Mouse (Mus musculus) forebrain, embryonic 12.5 days (tissue): Measurements from ENCODE around the gene Hmgcs2. TPM values are rescaled to one million over a fixed set of nuclear protein-coding genes. Genes with fewer than 3 reads are reported as not detected.

Source experiments
- ATAC-seq: fragments of 200-750 bp; cut with Nextera tagmentation; 2 replicates; pipeline ENCODE4 v1.8.0; 2017; ENCODE audit warnings: moderate TSS enrichment; ENCODE audit not compliant: low FRiP score
- H3K27ac ChIP-seq: fragments of 300-500 bp; sonication (generic); 2 replicates; pipeline ENCODE4 v1.5.1; 2016; ENCODE audit warnings: mild to moderate bottlenecking
- H3K27me3 ChIP-seq: fragments of 300-500 bp; sonication (generic); 2 replicates; pipeline ENCODE4 v1.6.1; 2016; ENCODE audit warnings: mild to moderate bottlenecking
- H3K36me3 ChIP-seq: fragments of 300-500 bp; sonication (generic); replicated peaks from 2 replicates; pipeline ENCODE4 v1.6.1; 2016; ENCODE audit warnings: mild to moderate bottlenecking
- H3K4me1 ChIP-seq: fragments of 300-500 bp; sonication (generic); 2 replicates; pipeline ENCODE4 v1.6.1; 2016
- H3K4me2 ChIP-seq: fragments of 300-500 bp; sonication (generic); 2 replicates; pipeline ENCODE4 v1.6.1; 2016; ENCODE audit warnings: mild to moderate bottlenecking, moderate library complexity
- H3K4me3 ChIP-seq: fragments of 300-500 bp; sonication (generic); replicated peaks from 2 replicates; pipeline ENCODE4 v1.5.1; 2016; ENCODE audit warnings: mild to moderate bottlenecking
- H3K9ac ChIP-seq: fragments of 300-500 bp; sonication (generic); 2 replicates; pipeline ENCODE4 v1.6.1; 2016; ENCODE audit warnings: mild to moderate bottlenecking
- H3K9me3 ChIP-seq: fragments of 300-500 bp; sonication (generic); 2 replicates; pipeline ENCODE4 v1.6.1; 2016
- WGBS: fragments of 180-500 bp; shearing (Covaris S2); methylation state at CpG from one replicate; pipeline ENCODE4 v1.1.7; 2016; 5-methylcytosine and 5-hydroxymethylcytosine counted together
- polyA plus RNA-seq: library from polyadenylated mRNA; unstranded; fragments of >200 nt; fragmentation: Nextera tagmentation; extraction: Ambion mirVana; gene quantifications from 2 replicates; pipeline ENCODE4 v1.2.1, GENCODE M21; 2016

The Hmgcs2 gene
- 0.94 and 1.3 TPM in 2 replicates for polyA plus RNA-seq

DNA sequence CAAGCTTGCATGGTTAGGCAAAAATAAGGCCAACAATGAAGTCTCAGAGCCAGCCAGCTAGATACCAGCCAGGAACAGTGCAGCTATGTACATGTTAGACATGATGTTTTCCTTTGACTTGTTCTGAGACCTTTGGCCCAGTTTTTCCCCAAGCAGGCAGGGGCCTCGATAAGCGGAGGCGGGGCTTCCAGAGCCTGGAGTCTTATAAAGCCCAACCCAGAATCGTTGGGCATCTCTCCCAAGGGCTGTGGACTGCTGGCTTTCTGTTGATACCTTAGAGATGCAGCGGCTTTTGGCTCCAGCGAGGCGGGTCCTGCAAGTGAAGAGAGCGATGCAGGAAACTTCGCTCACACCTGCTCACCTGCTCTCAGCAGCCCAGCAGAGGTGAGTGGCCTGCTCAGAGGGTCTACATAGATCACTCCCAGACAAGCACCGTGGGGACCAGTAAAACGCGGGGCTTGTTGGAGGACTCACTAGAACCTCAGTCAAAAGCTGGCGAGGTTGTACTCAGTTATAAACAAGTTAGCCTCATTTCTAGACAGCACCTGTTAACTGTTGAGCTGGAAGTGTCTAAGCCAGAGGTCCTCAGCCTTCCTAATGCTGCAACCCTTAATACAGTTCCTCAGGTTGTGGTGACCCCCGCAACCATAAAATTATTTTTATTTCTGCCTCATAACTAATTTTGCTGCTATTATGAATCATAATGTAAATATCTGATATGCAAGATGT lies at the start of gene Hmgcs2:
Gene Hmgcs2 (plus strand): TSS at position 232 of the 729 bp plus-strand sequence.
- 60% methylated on average over 14 of the region's 14 CpGs for WGBS
- Histone ChIP-seq H3K27ac (no peak within 1 kb of the TSS), H3K9me3 (no peaks in the 10 kb centered on the region), H3K36me3 (no peaks in the 10 kb centered on the region), H3K27me3 (no peaks in the 10 kb centered on the region), H3K9ac (no peak within 1 kb of the TSS), H3K4me1 (peaks cover 5% of the 10 kb centered on the region; the same call in 1 of the 2 replicates), H3K4me3 (no peak within 1 kb of the TSS), H3K4me2 (no peak within 1 kb of the TSS)
- ATAC-seq: peak; percentile 30; the same call in 1 of the 2 replicates

DNA sequence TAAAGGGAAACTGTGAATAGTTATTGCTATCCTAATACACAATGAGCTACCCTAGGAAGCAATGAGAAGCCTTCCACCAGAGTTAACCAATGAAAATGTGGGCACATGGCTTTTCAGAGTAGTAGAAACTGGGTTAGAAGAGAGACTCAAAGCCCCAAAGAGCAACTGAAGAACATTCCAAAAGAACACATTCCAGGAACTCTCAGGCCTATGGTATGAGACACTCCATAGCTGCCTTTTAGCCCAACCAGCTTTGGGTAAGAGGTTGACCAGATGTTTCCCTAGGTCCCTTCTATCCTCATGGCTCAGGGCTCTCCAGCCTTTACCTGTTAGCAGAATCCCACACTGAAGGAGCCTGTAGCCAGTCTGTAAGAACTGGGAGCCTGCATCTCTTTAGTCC lies 46.7 kb upstream of the Hmgcs2 start:
- ATAC-seq: no peak
- H3K4me1 ChIP-seq: no peaks in the 10 kb centered on the region; the same call in 1 of the 2 replicates
- no peaks in the 10 kb centered on the region for H3K27me3 ChIP-seq
- H3K9me3 ChIP-seq: no peaks in the 10 kb centered on the region
- no peak overlapping the region for H3K4me3 ChIP-seq
- H3K9ac ChIP-seq: no peak overlapping the region
- no peak overlapping the region for H3K4me2 ChIP-seq
- H3K36me3 ChIP-seq: no peaks in the 10 kb centered on the region
- H3K27ac ChIP-seq: no peak overlapping the region

DNA sequence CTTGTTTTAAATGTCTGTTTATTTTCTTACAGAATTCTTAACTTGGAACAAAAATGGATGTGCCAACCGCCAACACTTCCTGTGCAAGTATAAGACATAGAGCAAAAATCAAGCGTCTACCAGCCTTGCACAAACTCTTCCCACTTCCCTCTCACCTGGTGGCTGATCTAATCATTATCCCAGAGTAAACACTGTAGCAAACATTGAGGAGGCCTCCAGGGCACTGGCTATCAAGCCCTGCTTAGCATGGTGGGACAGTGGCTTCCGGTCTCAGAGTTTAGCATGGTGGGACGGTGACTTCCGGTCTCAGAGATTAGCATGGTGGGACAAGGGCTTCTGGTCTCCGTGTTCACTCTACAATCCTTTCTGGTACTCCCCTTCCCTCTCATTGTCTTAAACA lies 44.0 kb upstream of the Hmgcs2 start:
- Histone ChIP-seq H3K36me3 (no peaks in the 10 kb centered on the region), H3K27me3 (no peaks in the 10 kb centered on the region; the same call in 1 of the 2 replicates), H3K4me3 (no peak overlapping the region), H3K9me3 (no peaks in the 10 kb centered on the region), H3K4me1 (no peaks in the 10 kb centered on the region; the same call in 1 of the 2 replicates), H3K9ac (no peak overlapping the region), H3K4me2 (no peak overlapping the region), H3K27ac (no peak overlapping the region)
- no peak for ATAC-seq
- 95% methylated on average over 6 of the region's 6 CpGs for WGBS

DNA sequence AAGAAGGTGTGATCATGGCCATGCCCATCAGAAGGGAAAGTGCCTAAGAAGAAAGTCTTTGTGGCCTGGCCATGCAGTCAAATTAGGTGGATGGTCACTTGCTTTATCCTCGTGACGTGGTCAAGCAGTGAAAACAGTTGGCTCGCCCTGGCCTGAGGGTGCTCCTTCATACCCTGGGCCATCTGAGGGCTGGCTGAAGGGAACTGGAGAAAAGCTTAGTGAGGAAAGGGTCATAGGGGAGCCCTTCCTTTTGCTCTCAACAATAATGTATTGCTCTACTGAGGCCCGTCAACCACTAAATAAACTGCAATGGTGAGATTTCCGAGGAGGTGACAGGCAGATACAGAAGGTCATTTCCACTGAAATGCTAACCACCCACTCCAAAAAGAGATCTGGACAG lies 43.0 kb upstream of the Hmgcs2 start:
- Histone ChIP-seq H3K4me3 (no peak overlapping the region), H3K4me1 (no peaks in the 10 kb centered on the region; the same call in 1 of the 2 replicates), H3K4me2 (no peak overlapping the region), H3K9me3 (no peaks in the 10 kb centered on the region), H3K27me3 (no peaks in the 10 kb centered on the region; the same call in 1 of the 2 replicates), H3K9ac (no peak overlapping the region), H3K36me3 (no peaks in the 10 kb centered on the region), H3K27ac (no peak overlapping the region)
- 80% methylated on average over 5 of the region's 5 CpGs for WGBS
- no peak for ATAC-seq

DNA sequence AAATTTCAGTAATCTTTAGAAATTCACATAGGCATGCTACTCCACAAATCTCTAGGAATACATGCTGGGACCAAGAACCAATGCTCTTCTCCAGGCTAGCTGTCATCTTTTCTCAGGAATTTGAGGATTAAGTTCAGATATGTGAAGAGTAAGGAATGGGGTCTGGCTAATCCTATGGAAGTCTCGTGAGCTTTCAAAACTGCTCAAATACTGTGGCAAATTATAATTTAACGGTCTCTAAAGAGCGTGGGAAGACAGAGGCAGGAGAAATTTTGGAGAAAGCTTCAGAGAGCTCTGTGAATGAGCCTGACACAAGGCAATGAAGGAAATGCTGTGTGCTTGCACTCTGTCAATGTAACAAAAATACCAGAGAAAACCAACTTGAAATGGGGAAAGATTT lies 42.1 kb upstream of the Hmgcs2 start:
- WGBS: 78% methylated on average over 3 of the region's 3 CpGs
- Histone ChIP-seq H3K36me3 (no peaks in the 10 kb centered on the region), H3K9me3 (no peaks in the 10 kb centered on the region), H3K27ac (no peak overlapping the region), H3K4me2 (no peak overlapping the region), H3K4me1 (no peaks in the 10 kb centered on the region; the same call in 1 of the 2 replicates), H3K4me3 (no peak overlapping the region), H3K27me3 (no peaks in the 10 kb centered on the region; the same call in 1 of the 2 replicates), H3K9ac (no peak overlapping the region)
- no peak for ATAC-seq

DNA sequence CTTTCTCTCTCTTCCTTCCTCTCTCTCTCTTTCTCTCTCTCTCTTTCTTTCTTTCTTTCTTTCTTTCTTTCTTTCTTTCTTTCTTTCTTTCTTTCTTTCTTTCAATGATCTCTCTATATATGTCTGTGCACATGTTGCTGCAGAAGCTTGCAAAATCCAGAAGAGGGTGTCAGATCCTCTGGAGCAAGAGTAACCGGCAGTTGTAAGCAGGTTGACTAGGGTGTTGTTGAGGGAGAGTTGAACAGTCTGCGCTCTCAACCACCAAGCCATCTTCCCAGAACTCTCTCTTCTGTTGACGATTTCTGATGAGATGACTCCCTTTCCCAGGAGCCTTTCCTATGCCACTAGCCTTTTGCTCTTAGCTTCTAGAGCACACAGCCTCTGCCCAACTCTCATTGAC lies 38.2 kb upstream of the Hmgcs2 start:
- no peak overlapping the region for H3K27ac ChIP-seq
- H3K27me3 ChIP-seq: no peaks in the 10 kb centered on the region; the same call in 1 of the 2 replicates
- H3K9me3 ChIP-seq: no peaks in the 10 kb centered on the region
- H3K4me3 ChIP-seq: no peak overlapping the region
- no peak for ATAC-seq
- peaks cover 12% of the 10 kb centered on the region for H3K4me1 ChIP-seq
- 79% methylated on average over 3 of the region's 3 CpGs for WGBS
- no peak overlapping the region for H3K9ac ChIP-seq
- H3K36me3 ChIP-seq: no peaks in the 10 kb centered on the region
- H3K4me2 ChIP-seq: no peak overlapping the region

DNA sequence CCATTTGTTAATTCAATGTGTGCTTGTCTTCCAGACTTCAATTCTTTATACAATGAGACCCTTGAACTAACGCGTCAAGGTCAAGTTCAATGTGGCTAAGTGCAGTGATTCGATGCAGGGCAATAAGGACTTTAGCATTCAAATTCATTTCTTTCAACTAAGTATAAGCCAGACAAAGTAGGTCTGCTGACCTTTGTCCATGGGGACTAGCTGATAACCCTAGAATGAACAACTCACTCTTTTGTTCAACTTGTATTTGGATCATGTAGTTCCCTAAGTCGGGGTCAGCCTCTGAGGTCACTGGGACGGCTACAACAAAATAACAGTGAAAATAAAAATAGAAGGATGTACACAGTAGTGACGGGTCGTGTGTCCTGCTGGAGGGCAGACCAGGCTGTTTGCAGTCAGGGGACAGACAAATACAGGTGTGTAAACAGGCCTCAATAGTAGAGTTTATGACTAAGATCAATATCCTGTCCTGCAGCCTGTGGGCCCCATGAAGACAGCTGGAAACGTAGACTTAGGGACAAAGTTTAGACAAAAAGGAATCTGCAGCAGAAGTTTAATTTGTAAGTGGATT lies 37.7 kb upstream of the Hmgcs2 start:
- 70% methylated on average over 8 of the region's 8 CpGs for WGBS
- H3K4me1 ChIP-seq: peaks cover 12% of the 10 kb centered on the region
- H3K4me3 ChIP-seq: no peak overlapping the region
- H3K27ac ChIP-seq: no peak overlapping the region
- H3K9me3 ChIP-seq: no peaks in the 10 kb centered on the region
- no peak for ATAC-seq
- no peaks in the 10 kb centered on the region; the same call in 1 of the 2 replicates for H3K27me3 ChIP-seq
- H3K9ac ChIP-seq: no peak overlapping the region
- no peaks in the 10 kb centered on the region for H3K36me3 ChIP-seq
- H3K4me2 ChIP-seq: no peak overlapping the region

DNA sequence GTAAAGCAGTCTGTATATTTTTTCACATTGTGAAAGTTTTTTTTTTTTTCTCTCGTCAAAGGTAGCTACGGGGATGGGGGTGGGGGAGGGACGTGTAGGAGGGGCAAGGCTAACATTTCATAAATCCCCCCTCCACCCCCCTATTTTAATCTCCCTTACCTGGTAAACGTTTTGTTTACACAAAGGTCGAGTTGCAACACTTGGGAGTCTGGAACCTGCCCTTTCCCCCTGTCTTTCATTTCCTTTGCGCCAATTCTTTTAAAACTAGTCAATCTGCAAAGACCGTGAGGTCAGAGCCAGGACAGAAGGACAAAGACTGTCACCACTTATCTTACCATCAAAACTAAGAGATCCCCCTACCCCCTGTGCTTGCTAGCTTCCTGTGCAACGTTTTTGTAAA lies 34.3 kb upstream of the Hmgcs2 start:
- WGBS: 16% methylated on average over 8 of the region's 8 CpGs
- peaks cover 12% of the 10 kb centered on the region for H3K4me1 ChIP-seq
- no peak overlapping the region for H3K27ac ChIP-seq
- ATAC-seq: no peak
- no peaks in the 10 kb centered on the region for H3K9me3 ChIP-seq
- H3K4me3 ChIP-seq: no peak overlapping the region
- no peaks in the 10 kb centered on the region for H3K36me3 ChIP-seq
- H3K9ac ChIP-seq: no peak overlapping the region
- H3K27me3 ChIP-seq: no peaks in the 10 kb centered on the region; the same call in 1 of the 2 replicates
- no peak overlapping the region for H3K4me2 ChIP-seq

DNA sequence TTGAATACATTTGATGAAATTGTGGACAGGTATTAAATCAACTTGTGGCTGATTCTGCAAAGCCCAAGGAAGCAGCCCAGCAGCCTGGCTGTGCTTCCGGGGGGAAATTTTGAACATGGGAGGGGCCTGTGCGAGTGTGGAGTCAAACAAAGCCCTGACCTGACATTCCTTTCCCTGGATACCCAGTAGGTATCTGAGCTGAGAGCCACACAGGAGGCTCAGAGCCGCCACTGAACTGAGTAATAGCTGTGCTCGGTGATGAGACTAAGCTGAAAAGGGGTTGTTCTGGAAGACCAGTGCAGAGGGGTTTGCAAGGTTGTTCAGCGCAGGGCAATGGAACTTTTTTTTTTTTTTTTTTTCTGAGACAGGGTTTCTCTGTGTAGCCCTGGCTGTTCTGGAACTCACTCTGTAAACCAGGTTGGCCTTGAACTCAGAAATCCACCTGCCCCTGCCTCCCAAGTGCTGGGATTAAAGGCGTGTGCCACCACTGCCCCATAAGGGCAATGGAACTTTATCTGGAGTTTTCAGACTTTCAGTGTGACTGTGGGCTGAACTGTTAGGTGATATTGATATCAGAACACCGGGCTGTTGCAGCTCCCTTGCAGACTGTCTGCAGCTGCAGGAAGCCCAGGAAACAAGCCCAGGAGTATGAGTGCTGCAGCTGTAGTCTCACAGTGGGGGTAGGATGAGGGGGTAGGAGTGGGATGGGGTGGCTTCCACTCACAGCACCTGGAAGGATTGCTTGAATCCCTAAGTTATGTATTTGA lies 33.1 kb upstream of the Hmgcs2 start:
- 39% methylated on average over 7 of the region's 7 CpGs for WGBS
- Histone ChIP-seq H3K9ac (no peak overlapping the region), H3K27ac (no peak overlapping the region), H3K27me3 (no peaks in the 10 kb centered on the region), H3K9me3 (no peaks in the 10 kb centered on the region), H3K36me3 (no peaks in the 10 kb centered on the region), H3K4me2 (no peak overlapping the region), H3K4me1 (peaks cover 12% of the 10 kb centered on the region), H3K4me3 (no peak overlapping the region)
- no peak for ATAC-seq

DNA sequence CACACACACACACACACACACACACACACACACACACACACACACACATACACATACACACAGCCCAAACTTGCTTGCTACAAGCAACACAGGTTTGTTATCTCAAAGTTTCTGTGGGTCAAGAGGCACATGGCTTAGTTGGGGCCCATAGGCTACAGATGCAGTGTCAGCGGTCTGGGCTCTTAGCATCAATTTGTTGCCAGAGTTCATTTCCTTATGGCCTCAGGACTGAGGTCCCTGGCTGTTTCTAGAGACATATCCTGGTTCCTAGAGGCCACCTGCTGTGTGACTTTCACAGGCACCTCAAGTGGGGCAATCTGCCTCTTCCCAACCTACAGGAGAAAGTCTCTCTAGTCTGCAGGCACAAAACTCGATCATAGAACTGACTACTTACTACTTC lies 30.9 kb upstream of the Hmgcs2 start:
- no peaks in the 10 kb centered on the region for H3K9me3 ChIP-seq
- no peaks in the 10 kb centered on the region for H3K36me3 ChIP-seq
- ATAC-seq: no peak
- H3K27me3 ChIP-seq: no peaks in the 10 kb centered on the region
- peaks cover 12% of the 10 kb centered on the region for H3K4me1 ChIP-seq
- H3K4me2 ChIP-seq: no peak overlapping the region
- no peak overlapping the region for H3K27ac ChIP-seq
- no peak overlapping the region for H3K4me3 ChIP-seq
- H3K9ac ChIP-seq: no peak overlapping the region
- WGBS: 89% methylated on average over 2 of the region's 2 CpGs

DNA sequence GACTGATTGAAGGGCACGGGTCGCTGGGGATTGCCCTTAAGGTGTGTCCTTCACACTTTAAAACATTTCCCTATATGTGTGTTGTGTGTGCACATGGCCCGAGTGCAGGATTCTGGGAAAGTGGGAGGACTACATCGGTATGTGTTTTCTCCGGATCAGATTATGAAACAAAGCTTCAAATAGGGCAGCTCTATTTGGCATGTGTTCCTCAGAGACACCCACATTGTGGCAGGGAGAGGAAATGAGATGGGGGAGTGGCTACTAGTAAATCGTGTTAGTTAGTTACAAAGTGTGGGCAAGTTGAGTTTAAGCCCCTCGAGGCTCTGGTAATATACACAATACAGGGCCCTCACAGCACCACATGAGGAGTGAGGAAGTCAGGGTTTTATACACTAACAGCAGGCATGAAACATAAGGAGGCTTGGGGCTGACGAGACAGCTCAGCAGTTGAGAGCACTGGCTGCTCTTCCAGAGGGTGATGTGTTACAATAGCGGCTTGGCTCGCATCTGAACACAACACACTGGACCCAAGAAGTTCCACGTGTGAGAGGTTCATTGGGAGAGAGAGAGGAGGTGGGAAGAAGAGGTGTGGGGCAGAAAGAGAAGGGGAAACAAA lies 30.3 kb upstream of the Hmgcs2 start:
- peaks cover 12% of the 10 kb centered on the region for H3K4me1 ChIP-seq
- H3K36me3 ChIP-seq: no peaks in the 10 kb centered on the region
- H3K27me3 ChIP-seq: no peaks in the 10 kb centered on the region
- H3K9ac ChIP-seq: no peak overlapping the region
- no peak overlapping the region for H3K4me3 ChIP-seq
- no peaks in the 10 kb centered on the region for H3K9me3 ChIP-seq
- H3K27ac ChIP-seq: no peak overlapping the region
- ATAC-seq: no peak
- H3K4me2 ChIP-seq: no peak overlapping the region
- 86% methylated on average over 11 of the region's 11 CpGs for WGBS

DNA sequence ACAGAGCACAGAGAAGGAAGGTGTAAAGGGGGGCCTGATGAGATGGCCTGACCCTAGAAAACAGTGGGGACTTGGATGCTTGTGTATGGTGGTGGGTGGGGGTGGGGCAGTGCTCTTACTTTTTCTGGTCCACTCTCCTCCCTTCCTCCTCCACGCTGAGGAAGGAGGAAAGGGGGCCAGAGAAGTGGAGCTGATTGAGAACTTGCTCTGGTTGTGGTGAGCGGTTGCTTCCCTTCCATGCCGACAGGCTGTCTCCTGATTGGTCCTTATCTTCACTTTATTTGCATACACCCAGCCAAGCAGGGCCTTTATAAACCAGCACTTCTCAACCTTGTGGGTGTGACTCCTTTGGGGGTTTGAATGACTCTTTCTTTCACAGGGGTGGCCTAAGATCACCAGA lies 26.2 kb upstream of the Hmgcs2 start:
- Histone ChIP-seq H3K9me3 (no peaks in the 10 kb centered on the region), H3K4me1 (no peaks in the 10 kb centered on the region), H3K4me2 (no peak overlapping the region), H3K27me3 (no peaks in the 10 kb centered on the region), H3K27ac (no peak overlapping the region), H3K9ac (no peak overlapping the region), H3K4me3 (no peak overlapping the region), H3K36me3 (no peaks in the 10 kb centered on the region)
- ATAC-seq: no peak
- WGBS: 96% methylated on average over 2 of the region's 3 CpGs
